In the genomic region with DNA sequence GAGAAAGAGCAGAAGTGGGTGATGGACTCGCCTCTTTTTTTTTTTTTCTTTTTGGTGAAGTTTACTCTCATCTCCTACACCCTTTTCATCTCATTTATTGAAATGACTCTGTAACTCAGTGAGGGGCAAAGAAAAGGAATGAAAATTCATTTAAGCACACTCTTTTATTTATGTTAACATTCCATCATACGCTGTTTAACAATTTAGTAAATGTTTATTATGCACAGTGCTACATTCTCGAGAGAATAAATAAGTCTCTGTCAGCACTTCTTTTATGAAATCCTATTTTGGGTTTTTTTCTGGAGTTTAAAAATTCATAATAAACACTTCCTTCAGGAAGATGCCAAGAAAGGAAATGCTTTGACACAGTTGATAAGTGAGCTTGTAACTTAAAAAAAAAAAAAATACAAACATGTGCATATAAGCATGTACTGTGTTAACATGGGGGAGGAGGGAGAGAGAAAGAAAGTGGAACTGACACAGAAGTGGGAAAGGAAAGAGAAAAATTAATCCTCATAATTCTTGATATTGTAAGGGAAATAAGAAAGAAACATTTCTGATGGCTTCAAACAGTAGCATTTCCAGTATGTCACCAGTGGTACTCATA, we compare ENCODE assay signal across 28 mouse cellular contexts.
"Had no signal": no experiment of that assay in that cellular context is flagged by ENCODE, and none has a peak within 500 bp of the region (broad histone marks: within the 10 kb centered on the region; RNA-seq: fewer than 3 reads in every experiment).

No protein-coding gene starts in this region.

- H3K27me3 ChIP-seq: embryonic facial prominence, embryonic 12.5 days; embryonic facial prominence, embryonic 13.5 days; embryonic facial prominence, embryonic 15.5 days; forebrain, embryonic 12.5 days; forebrain, embryonic 13.5 days; forebrain, embryonic 15.5 days had no signal

- H3K36me3 ChIP-seq: embryonic facial prominence, embryonic 10.5 days; embryonic facial prominence, embryonic 12.5 days; embryonic facial prominence, embryonic 13.5 days; embryonic facial prominence, embryonic 15.5 days; forebrain, embryonic 10.5 days; forebrain, embryonic 12.5 days; forebrain, embryonic 15.5 days had no signal

- H3K4me3 ChIP-seq: embryonic facial prominence, embryonic 10.5 days; embryonic facial prominence, embryonic 12.5 days; embryonic facial prominence, embryonic 13.5 days; embryonic facial prominence, embryonic 15.5 days; erythroblast, embryonic 14.5 days; forebrain, embryonic 10.5 days; forebrain, embryonic 12.5 days; forebrain, embryonic 13.5 days; forebrain, embryonic 15.5 days; gastrocnemius, adult 2 months had no signal

- H3K9ac ChIP-seq: embryonic facial prominence, embryonic 12.5 days; embryonic facial prominence, embryonic 13.5 days; embryonic facial prominence, embryonic 15.5 days; forebrain, embryonic 12.5 days; forebrain, embryonic 13.5 days; forebrain, embryonic 15.5 days; forebrain, postnatal 0 days had no signal

- H3K4me2 ChIP-seq: embryonic facial prominence, embryonic 12.5 days; embryonic facial prominence, embryonic 13.5 days; embryonic facial prominence, embryonic 15.5 days; forebrain, embryonic 12.5 days; forebrain, embryonic 13.5 days; forebrain, embryonic 15.5 days had no signal

- H3K9me3 ChIP-seq: embryonic facial prominence, embryonic 10.5 days; embryonic facial prominence, embryonic 12.5 days; embryonic facial prominence, embryonic 13.5 days; embryonic facial prominence, embryonic 15.5 days; forebrain, embryonic 10.5 days; forebrain, embryonic 12.5 days; forebrain, embryonic 13.5 days; forebrain, embryonic 15.5 days had no signal

- DNase-seq: cerebellum, adult 18-20 months; cerebellum, adult 2 months; cerebellum, adult 8-10 months; cerebellum, adult 9-10 months; cerebellum, adult 9-11 months; cerebellum, postnatal 10 days; cerebellum, postnatal 14 days; cerebellum, postnatal 25 days; cerebellum, postnatal 36 days; embryo, embryonic 11 days; forebrain, postnatal 0 days; gastrocnemius, adult 2 months; gastrocnemius, postnatal 10 days; gastrocnemius, postnatal 14 days; gastrocnemius, postnatal 25 days; gastrocnemius, postnatal 36 days; heart, adult 11 months had no signal

- H3K4me1 ChIP-seq: embryonic facial prominence, embryonic 10.5 days; embryonic facial prominence, embryonic 12.5 days; embryonic facial prominence, embryonic 15.5 days; forebrain, embryonic 10.5 days; forebrain, embryonic 12.5 days; forebrain, embryonic 13.5 days; forebrain, embryonic 15.5 days had no signal

- ATAC-seq: forebrain, embryonic 13.5 days; forebrain, embryonic 14.5 days; forebrain, embryonic 15.5 days; forebrain, embryonic 16.5 days; forebrain, postnatal 0 days had no signal

- H3K27ac ChIP-seq: embryonic facial prominence, embryonic 10.5 days; embryonic facial prominence, embryonic 12.5 days; embryonic facial prominence, embryonic 13.5 days; embryonic facial prominence, embryonic 15.5 days; forebrain, embryonic 10.5 days; forebrain, embryonic 12.5 days; forebrain, embryonic 13.5 days; forebrain, embryonic 15.5 days; gastrocnemius, adult 2 months had no signal
